Mouse (Mus musculus): Measurements from ENCODE around the gene Minar1.
A peak's percentile ranks its signal among the peaks of the same experiment; 100 is the strongest.

Gene Minar1

GRCm38 (mm10) chr9:89623006-89623760 is at the start of gene Minar1:
Gene Minar1 (minus strand): TSS chr9:89623125.
- DNase-seq: peak; percentile 26

- no peak for DNase-seq
Observed at GRCm38 (mm10) chr9:89669878-89670277, 47.0 kb upstream of the Minar1 start.

DNA sequence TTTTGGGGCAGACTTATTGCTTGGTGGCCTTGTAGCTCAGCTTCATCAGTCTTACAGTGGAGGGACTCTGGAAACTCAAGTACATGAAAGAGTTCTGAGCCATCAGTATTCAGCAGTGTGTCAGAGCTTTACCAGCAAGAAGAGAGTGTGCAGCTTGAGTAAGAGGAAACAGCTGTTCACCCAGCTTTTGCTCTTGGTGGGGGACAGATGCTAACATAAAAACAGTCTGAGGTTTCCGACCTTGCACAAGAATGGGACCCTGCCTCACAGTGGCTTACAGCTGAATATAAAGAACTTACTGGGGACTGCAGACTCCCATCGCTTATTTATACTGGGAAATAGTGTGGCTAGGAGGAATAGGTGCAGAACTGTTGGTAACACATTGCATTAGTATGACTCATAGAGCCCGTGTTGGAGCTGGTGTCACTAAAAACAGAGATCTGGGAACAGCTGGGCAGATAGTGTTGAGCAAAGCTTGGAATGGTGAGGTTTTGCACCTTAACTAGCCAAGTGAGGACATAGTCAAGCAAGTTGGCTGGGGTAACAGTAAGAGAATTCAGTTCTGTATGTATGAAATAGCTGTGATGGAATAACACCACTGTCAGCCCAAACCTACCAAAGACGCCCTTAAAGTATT is 44.5 kb upstream of the Minar1 start:
- DNase-seq: no peak

DNA sequence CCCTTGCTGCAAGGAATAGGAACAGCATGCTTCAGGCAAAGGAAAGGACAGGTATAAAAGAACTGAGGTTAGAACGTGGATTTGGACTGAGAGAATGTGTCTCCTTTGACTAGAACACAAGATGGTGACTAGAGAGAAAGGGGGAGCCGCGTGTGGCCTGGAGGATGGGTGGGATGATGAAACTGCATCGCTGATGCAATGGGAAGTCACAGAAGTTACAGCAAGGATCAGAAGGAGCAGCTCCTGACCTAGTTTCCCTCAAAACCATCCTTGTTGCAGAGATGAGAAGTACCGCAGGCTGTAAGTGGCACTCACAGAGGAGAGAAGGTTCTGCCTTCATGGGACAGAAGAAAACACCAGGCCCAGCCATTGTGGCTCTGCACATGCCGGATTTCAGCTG is 28.0 kb upstream of the Minar1 start:
- no peak for DNase-seq

DNA sequence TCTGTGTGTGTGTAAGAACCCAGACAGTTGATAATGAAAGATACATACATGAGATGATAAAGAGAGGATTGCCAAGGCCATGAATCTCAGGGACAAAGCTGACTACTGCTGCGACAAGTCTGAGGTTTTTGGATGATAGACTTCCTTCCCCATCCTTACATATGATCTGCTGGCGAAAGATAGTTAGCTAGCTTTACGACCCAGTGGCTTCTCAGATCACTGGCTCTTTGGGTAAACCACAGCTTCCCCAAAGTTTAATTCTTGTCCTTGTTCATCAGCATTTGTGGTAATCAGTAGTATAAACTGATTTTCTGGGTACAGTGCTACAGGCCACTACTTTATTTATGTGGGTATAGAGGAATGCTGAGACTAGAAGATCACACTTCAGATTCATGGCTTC is 14.5 kb upstream of the Minar1 start:
- DNase-seq: no peak

DNA sequence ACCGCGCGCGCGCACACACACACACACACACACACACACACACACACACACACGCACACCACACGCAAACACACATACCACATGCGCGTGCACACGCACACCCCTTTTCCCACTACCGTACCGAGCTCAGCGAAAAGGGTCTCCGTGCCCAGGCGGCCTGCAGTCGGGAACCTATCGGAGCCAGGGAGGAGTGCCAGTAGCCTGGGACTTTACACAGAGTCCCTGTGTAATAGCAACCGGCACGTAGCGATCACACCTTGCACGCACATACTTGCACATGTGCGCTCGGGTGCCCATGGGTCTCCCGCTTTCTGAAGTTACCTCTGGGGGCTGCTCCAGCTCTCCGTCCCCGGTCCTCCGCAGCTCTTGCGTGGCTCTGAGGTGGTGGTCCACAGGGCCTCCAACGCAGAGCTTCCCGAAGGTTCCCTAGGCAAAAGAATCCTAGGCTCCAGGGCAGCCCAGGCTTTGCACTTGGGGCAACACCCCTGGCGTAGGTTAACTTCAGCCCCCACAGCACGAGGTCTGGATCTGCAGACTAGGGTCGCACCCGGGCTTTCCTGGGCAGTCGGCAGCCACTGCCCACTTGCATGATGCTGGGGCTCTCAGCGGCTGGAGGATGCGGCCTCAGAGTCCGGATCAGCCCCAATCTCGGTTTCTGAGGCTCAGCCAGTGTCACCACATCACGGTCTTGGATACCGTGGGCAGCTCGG is 474 bp downstream of the Minar1 start:
- no peak for DNase-seq

DNA sequence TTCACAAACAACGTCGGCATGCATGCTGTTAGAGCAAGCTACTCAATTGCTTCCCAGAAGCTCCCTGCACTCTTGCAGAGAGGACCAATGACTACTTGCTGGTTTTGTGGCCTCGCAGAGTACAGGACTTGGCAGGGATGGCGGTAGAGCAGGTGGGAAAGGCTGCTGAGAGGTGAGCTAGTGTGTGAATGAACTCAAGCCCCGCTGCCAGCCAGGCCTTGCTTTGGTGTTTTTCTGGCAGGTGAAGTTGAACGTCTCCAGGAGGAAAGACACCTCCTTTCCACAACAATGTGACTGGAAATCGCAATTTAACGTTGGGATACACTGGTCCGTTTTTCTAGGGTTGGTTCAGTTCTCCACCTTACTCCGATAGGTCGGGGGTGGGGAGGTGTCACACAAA is 1.2 kb downstream of the Minar1 start:
- DNase-seq: no peak

- no peak for DNase-seq
Observed at GRCm38 (mm10) chr9:89620347-89620746, 2.6 kb downstream of the Minar1 start.

GRCm38 (mm10) chr9:89616946-89617345 is 6.0 kb downstream of the Minar1 start:
- no peak for DNase-seq

- DNase-seq: no peak
Observed at GRCm38 (mm10) chr9:89610592-89610991, 12.3 kb downstream of the Minar1 start.

GRCm38 (mm10) chr9:89607321-89607720 is 15.6 kb downstream of the Minar1 start:
- DNase-seq: no peak

DNA sequence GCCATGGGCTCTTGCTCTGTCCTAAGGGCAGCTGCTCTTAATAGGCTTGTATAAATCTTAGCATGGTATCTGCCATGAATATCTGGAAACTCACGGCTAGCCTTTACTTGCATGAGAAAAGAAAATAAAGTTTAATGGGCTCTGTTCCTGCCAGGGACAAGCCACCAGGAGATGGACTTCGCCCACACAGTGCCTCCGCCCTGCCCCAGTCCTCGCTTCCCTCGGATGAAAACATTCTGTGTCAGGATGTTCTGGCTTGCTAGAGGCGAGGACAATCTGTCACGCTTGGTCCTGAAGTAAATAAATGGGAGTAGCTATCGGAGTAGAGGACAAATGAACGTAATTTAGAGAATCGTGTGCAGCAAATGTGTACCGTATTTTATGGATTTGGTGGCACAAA is 16.7 kb downstream of the Minar1 start:
- no peak for DNase-seq

- no peak for DNase-seq
Observed at GRCm38 (mm10) chr9:89601891-89602290, 21.0 kb downstream of the Minar1 start.

DNA sequence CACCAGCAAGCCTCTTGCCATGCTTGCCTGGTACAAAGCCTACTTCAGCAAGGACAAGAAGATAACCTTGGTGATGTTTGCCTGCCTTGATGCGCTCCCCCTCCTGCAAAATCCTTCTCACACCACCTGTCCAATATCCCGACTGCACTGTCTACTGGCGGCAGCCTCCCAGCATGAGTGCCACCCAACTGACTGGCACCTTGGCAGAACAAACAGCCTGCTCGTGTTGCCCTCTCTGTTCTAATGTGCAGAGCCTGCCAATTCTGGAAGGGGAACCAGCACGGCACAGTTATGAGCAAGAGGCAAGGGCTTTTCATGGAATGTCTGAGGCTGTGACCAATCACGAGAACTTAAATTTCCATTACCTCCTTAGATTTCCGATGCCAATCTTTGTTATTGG is 22.2 kb downstream of the Minar1 start:
- DNase-seq: no peak

DNA sequence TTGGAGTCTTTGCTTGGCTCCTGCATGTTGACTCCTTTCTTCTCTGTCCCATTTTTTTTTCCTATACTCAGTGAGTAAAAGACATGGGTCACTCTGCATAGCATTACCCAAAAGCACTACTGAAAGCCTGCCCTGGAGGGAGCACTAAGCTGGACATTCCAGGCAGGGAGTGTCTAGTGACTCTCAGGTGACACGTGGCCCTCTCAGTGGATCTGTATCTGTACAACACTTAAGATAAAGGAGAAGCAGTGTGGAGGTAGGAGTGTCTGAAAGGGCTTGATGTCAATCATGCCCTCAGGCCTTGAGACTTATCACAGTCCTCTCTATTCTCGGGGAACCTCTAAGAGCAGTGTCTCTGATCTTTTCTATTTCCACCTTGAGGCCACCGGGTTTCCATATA is 25.9 kb downstream of the Minar1 start:
- no peak for DNase-seq

- DNase-seq: no peak
Observed at GRCm38 (mm10) chr9:89596392-89596791, 26.5 kb downstream of the Minar1 start.

- DNase-seq: no peak
Observed at GRCm38 (mm10) chr9:89592391-89592790, 30.5 kb downstream of the Minar1 start.

DNA sequence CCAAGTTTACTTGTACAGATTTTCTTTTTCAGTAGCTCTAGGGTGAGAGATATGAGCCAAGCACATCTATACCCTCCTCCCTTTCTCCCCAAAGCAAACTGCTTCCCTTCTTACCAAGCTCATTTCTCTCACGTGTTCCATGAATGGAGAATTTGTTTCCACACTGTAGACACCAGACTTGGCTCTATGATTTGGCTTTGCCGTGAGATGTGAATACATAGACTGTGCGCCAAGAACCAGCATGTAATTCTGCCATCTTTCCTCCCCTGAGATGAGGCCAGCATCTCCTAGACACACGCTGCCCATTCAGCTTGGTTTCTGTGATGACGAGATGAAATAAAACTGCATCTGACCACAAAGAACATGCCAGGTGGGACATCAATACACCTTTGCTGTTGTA is 44.5 kb downstream of the Minar1 start:
- no peak for DNase-seq

DNA sequence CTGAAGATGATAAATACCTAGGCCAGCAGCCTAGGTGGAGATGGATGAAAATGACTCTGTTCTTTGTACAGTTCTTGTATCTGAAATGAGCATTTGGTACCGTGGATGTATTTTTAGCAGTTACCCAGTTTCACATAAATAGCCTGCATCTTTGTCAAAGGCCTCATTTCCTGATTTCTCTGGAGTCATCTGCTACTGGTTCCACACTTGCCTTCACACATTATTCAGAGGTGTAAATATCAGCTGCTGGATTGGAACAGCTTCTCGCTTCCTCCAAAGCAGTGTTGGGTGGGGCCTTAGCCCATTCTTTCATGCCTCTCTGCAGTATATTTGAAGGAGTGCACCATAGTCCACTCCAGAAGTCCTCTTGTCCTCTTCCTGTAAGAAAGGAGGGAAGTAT is 70.3 kb downstream of the Minar1 start:
- no peak for DNase-seq
